Mouse (Mus musculus) urinary bladder, postnatal 36 days (tissue): ENCODE measurements around the gene Olfr1286.

ENCODE experiments used
- DNase-seq, 2 experiments: peaks; one replicate each; pipeline ENCODE4 v3.0.0; 2022; ENCODE audit warnings: low spot score in 2 of 2, mixed read lengths in 1 of 2

The Olfr1286 gene

GRCm38 (mm10) chr2:111422931-111423330 is at the start of gene Olfr1286:
Gene Olfr1286, minus strand, starts transcription at chr2:111423115.
- DNase-seq, result no peak

- DNase-seq, result no peak
Measured at GRCm38 (mm10) chr2:111448842-111449241, 25.9 kb upstream of the Olfr1286 start, which contains the start of gene Olfr1287. Gene Olfr1287, plus strand, starts transcription at chr2:111449142.

- no peak for DNase-seq
Measured at GRCm38 (mm10) chr2:111375222-111375621, 47.7 kb downstream of the Olfr1286 start, which contains the start of gene Olfr1284. Gene Olfr1284, plus strand, starts transcription at chr2:111375522.
